Mouse (Mus musculus): ENCODE results near the gene U90926.
"Not testable (repeated sequence)": the region's sequence is repeated elsewhere in the genome, so short reads cannot be mapped to it uniquely, and the experiment has no call there.

U90926 gene

GRCm38 (mm10) chr5:92218915-92219793 lies 3.9 kb upstream of the U90926 start:
- no peak for DNase-seq (ENCODE audit: low read depth in 2 of 2, low spot score in 2 of 2)

- DNase-seq (ENCODE audit: low read depth in 2 of 2, low spot score in 2 of 2) = no peak
These were observed 3.0 kb downstream of the U90926 start for GRCm38 (mm10) chr5:92212231-92212630.

DNA sequence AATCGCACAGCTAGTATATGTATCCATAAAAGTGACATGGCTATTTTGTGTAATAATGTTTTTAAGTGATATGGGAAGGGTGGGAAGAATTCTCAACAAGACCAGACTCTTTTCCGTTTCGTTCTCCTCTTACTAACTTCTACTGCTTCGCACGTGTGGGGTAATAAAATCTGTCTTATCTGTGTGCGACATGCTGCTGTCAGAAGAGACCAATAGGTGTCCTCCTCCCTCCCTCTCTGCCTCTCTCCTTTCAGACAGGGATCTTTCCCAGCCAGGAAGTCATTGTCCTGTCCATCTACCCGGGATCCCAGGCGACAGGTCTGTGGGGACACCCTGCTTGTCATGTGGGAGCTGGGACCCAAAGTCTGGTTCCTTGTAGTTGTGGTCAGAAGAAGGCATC lies 5.0 kb downstream of the U90926 start:
- no peak for DNase-seq (ENCODE audit: low read depth in 2 of 2, low spot score in 2 of 2)

DNA sequence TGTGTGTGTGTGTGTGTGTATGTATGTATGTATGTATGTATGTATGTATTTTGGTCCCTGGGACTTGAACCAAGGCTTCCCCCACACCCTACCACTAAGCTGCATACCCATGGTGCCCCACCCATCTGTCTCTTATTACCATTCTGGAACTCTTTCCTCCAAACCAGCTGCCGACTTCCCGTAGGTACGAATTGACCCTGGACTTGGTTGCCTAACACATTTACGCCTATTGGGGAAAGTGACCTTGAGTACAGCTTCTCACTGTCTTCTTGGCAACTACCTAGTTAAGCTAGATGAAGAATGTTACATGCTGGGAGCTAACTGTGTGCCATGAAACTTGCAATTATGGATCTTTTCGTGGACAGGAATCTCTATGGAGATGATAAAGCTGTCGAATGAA lies 9.1 kb downstream of the U90926 start:
- DNase-seq (ENCODE audit: low read depth in 2 of 2, low spot score in 2 of 2) = no peak

DNA sequence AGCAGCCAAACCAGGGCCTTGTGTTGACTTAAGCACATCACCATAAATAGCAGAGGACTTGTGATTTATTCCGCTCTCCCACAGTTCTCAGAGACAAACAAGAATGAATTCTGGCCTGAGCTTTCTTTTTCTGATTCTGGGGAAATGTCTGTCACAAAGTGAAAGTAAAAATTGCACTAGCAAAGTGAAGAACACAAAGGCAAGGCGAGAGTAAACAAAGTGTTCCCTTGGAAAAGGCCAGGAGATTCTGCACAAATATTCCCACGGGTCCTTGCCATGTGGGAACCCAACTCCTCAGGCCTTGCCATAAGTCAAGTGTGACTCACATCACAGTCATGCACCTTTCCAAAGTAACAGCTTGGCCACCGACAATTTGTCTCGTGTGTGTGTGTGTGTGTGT lies 9.5 kb downstream of the U90926 start:
- DNase-seq (ENCODE audit: low read depth in 2 of 2, low spot score in 2 of 2) = no peak

GRCm38 (mm10) chr5:92205184-92205583 lies 10.0 kb downstream of the U90926 start:
- no peak for DNase-seq (ENCODE audit: low read depth in 2 of 2, low spot score in 2 of 2)

DNA sequence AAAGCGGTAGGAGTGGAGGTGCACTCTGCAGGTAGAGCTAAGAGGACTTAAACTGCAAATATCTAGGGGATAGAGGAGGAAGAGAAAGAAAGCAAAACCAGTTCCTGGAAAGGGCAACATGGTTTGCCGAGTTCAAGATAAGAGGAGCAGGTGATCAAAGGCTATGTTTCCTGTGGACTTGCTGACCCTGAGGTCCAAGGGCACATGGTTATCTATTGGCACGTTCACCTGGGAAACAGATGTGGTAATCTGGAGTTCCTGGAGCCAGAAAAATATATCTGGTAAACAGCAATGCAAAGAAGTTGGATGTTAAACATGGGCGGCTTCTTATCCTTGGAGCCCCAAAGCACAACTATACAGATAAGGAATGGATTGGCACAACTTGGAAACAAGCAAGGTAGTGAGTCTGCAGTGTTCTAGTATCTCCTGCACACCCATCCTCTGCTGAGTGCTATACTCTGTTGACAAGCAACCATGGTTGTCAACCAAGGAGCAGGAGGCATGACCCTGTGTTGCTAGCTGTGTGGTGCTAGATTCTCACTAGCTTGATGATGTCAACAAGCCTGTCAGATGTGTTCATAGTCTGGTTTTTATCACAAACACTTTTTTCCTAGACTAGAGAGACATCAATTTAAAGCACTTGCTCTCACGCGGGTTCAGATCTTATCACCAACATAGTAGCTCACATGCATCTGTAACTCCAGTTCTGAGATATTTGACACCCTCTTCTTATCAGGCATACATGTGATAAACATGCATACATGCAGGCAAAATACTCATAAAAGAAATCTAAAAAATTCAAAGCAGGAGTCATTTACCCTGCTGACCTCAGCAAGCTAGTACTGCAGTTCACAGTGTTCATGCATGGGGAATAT lies 10.8 kb downstream of the U90926 start:
- DNase-seq (ENCODE audit: low read depth in 2 of 2, low spot score in 2 of 2) = no peak

DNA sequence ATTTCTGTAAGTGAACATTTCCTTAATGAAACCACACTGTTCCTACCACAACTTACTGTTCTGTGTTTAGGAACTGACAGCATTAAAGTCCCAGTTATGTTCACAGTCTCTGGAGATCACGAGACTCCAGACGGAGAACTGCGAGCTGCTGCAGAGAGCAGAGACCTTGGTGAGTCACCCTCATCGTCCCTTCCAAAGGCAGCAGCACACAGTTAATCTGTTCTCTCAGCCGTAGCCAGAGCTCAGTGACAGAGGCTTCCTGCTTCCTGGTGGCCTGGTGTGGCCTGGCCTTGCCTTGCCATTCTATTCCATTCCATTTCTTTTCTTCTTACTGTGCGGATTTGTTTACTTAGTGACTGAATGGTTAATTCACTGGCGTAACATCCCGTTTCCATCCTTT lies 16.9 kb downstream of the U90926 start:
- no peak for DNase-seq (ENCODE audit: low read depth in 2 of 2, low spot score in 2 of 2)

GRCm38 (mm10) chr5:92196895-92197811 lies 18.1 kb downstream of the U90926 start:
- no peak for DNase-seq (ENCODE audit: low read depth in 2 of 2, low spot score in 2 of 2)

DNA sequence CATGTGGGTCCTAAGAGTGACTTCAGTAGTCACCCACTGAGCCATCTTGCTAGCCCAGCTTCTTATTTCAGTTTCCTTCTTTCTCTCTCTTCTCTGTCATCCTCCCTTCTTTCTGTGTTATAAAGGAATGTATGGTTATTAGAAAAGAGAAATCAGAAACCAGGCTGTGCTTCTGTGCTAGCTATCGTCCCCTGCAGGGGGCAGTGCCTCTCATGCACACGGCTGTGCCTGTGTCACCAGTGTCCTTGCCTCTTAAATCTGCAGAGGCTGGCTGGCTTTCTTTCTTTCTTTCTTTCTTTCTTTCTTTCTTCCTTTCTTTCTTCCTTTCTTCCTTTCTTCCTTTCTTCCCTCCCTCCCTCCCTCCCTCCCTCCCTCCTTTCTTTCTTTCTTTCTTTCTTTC lies 19.5 kb downstream of the U90926 start:
- DNase-seq (ENCODE audit: low read depth in 2 of 2, low spot score in 2 of 2) = not testable (repeated sequence)

GRCm38 (mm10) chr5:92188881-92189483 lies 26.2 kb downstream of the U90926 start:
- no peak for DNase-seq (ENCODE audit: low read depth in 2 of 2, low spot score in 2 of 2)

GRCm38 (mm10) chr5:92183071-92183830 lies 32.0 kb downstream of the U90926 start:
- peak in 1 of 2 experiments; percentile 11 for DNase-seq (ENCODE audit: low read depth in 2 of 2, low spot score in 2 of 2)

- DNase-seq (ENCODE audit: low read depth in 2 of 2, low spot score in 2 of 2) = peak; percentile 31 to 57
These were observed 49.2 kb downstream of the U90926 start for GRCm38 (mm10) chr5:92165976-92166375.
